Mouse (Mus musculus) subcutaneous adipose tissue, adult 2 months (tissue): ENCODE data around the gene Camk1g. TPM values are rescaled to one million over a fixed set of nuclear protein-coding genes. Genes with fewer than 3 reads are reported as not detected.

ENCODE experiments used
- polyA plus RNA-seq: library from polyadenylated mRNA; depleted of rRNA; stranded (reverse); fragments of >200 nt; gene quantifications from 2 replicates; pipeline ENCODE4 v1.2.3, GENCODE M21; 2012; ENCODE audit warnings: low replicate concordance; rRNA removed

Gene Camk1g
- polyA plus RNA-seq, result 1.3 and 5.8 TPM in 2 replicates

GRCm38 (mm10) chr1:193370096-193370495 lies at the start of gene Camk1g:
TSS of gene Camk1g (minus strand) at chr1:193370298.

Other genes with a start within 250 kb of the Camk1g start
- gene Diexf, start 240.0 kb downstream of the Camk1g start, polyA plus RNA-seq, result 14.7 and 25.0 TPM in 2 replicates
- gene Irf6, start 217.2 kb downstream of the Camk1g start, polyA plus RNA-seq, result 1.5 and 88.0 TPM in 2 replicates
- 2.8 and 4.1 TPM in 2 replicates for gene A130010J15Rik, start 202.3 kb downstream of the Camk1g start, polyA plus RNA-seq
- gene Traf3ip3, start 168.6 kb downstream of the Camk1g start, polyA plus RNA-seq, result 1.3 and 3.4 TPM in 2 replicates
- 3.5 and 12.5 TPM in 2 replicates for gene Lamb3, start 162.6 kb downstream of the Camk1g start, polyA plus RNA-seq
- gene Hsd11b1, start 106.2 kb downstream of the Camk1g start, polyA plus RNA-seq, result 27.9 and 122 TPM in 2 replicates
- 400 and 1,056 TPM in 2 replicates for gene G0s2, start 97.1 kb downstream of the Camk1g start, polyA plus RNA-seq